Mouse (Mus musculus) heart, embryonic 12.5 days (tissue): ENCODE results near the gene Gprc5b. TPM values are rescaled to one million over a fixed set of nuclear protein-coding genes. Genes with fewer than 3 reads are reported as not detected.
A peak's percentile ranks its signal among the peaks of the same experiment; 100 is the strongest.

Experiments used
- ATAC-seq: fragments of 200-750 bp; cut with Nextera tagmentation; 2 replicates; pipeline ENCODE4 v1.8.0; 2017; ENCODE audit warnings: moderate TSS enrichment, moderate library complexity; ENCODE audit not compliant: insufficient number of reproducible peaks, low FRiP score
- H3K27ac ChIP-seq: fragments of 300-500 bp; sonication (generic); 2 replicates; pipeline ENCODE4 v1.5.1; 2016; ENCODE audit warnings: mild to moderate bottlenecking, moderate library complexity; ENCODE audit not compliant: poor library complexity, severe bottlenecking
- H3K27me3 ChIP-seq: fragments of 300-500 bp; sonication (generic); replicated peaks from 2 replicates; pipeline ENCODE4 v1.6.1; 2016; ENCODE audit warnings: mild to moderate bottlenecking, moderate library complexity
- H3K36me3 ChIP-seq: fragments of 300-500 bp; sonication (generic); 2 replicates; pipeline ENCODE4 v1.6.1; 2016; ENCODE audit warnings: mild to moderate bottlenecking, moderate library complexity
- H3K4me1 ChIP-seq: fragments of 300-500 bp; sonication (generic); replicated peaks from 2 replicates; pipeline ENCODE4 v1.6.1; 2016; ENCODE audit warnings: mild to moderate bottlenecking
- H3K4me2 ChIP-seq: fragments of 300-500 bp; sonication (generic); 2 replicates; pipeline ENCODE4 v1.6.1; 2016; ENCODE audit warnings: mild to moderate bottlenecking, moderate library complexity
- H3K4me3 ChIP-seq: fragments of 300-500 bp; sonication (generic); 2 replicates; pipeline ENCODE4 v1.5.1; 2016; ENCODE audit warnings: mild to moderate bottlenecking
- H3K9ac ChIP-seq: fragments of 300-500 bp; sonication (generic); 2 replicates; pipeline ENCODE4 v1.6.1; 2016; ENCODE audit warnings: mild to moderate bottlenecking, moderate library complexity
- H3K9me3 ChIP-seq: fragments of 300-500 bp; sonication (generic); replicated peaks from 2 replicates; pipeline ENCODE4 v1.6.1; 2016; ENCODE audit warnings: mild to moderate bottlenecking, moderate library complexity
- WGBS: fragments of 180-500 bp; shearing (Covaris S2); methylation state at CpG from one replicate; pipeline ENCODE4 v1.1.7; 2016; 5-methylcytosine and 5-hydroxymethylcytosine counted together
- polyA plus RNA-seq: library from polyadenylated mRNA; unstranded; fragments of >200 nt; fragmentation: Nextera tagmentation; extraction: Ambion mirVana; gene quantifications from 2 replicates; pipeline ENCODE4 v1.2.1, GENCODE M21; 2016

The Gprc5b gene
- polyA plus RNA-seq = 3.3 and 3.6 TPM in 2 replicates

DNA sequence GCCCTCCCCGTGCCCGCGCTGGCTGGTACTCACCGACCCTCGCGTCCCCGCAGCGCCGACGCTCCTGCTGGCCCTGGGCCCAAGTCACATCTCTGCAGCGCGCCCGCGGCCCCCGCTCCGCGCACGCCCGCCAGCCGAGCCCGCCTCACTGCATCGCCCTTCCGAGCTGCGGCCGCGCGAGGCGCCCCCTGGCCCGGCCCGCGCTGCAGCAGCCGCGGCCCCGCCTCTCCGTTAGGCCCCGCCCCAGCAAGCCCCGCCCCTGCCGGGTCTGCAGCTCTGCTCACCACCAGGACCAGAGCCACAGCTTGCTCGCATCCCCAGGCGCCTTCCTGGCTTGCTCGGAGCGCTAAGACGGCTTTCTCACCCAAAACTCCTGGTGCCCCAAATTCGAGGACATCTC, at the start of gene Gprc5b:
Gene Gprc5b, minus strand, starts transcription at position 205 of the 400 bp plus-strand sequence.
- WGBS = under 1% methylated on average over 44 of the region's 44 CpGs
- H3K27ac ChIP-seq = no peak within 1 kb of the TSS

DNA sequence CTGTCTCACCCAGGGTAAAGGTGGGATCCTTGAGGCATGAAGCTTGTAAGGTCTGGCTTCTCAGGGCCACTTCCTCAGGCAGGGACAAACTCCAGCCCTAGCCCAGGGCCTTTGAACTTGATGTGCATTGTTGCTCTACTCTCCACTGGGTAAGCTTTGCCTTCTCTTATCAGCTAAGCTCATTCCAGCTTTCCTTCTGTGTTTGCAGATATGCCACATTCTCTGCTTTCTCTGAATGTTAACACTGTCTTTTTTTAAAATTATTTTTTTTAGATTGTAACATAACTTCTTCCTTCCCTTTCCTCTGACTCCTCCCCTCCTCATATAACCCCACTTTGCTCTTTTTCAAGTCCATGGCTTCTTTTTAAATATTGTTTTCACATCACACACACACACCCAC, 46.5 kb upstream of the Gprc5b start:
- peaks cover 3% of the 10 kb centered on the region; the same call in 1 of the 2 replicates for H3K9me3 ChIP-seq
- no peak overlapping the region for H3K27ac ChIP-seq
- H3K4me2 ChIP-seq = no peak overlapping the region
- H3K9ac ChIP-seq = no peak overlapping the region
- no peaks in the 10 kb centered on the region for H3K4me1 ChIP-seq
- H3K36me3 ChIP-seq = no peaks in the 10 kb centered on the region
- H3K27me3 ChIP-seq = no peaks in the 10 kb centered on the region; the same call in 1 of the 2 replicates
- no peak overlapping the region for H3K4me3 ChIP-seq
- ATAC-seq = no peak

More for the DNA sequence above, at the start of gene Gprc5b:
- Histone ChIP-seq H3K4me1 (peaks cover 43% of the 10 kb centered on the region), H3K36me3 (no peaks in the 10 kb centered on the region), H3K4me3 (peak within 1 kb of the TSS; percentile 63), H3K9ac (peak within 1 kb of the TSS; percentile 81), H3K9me3 (no peaks in the 10 kb centered on the region), H3K27me3 (peaks cover 14% of the 10 kb centered on the region; the same call in 1 of the 2 replicates), H3K4me2 (peak within 1 kb of the TSS; percentile 94)
- ATAC-seq = peak; percentile 88

DNA sequence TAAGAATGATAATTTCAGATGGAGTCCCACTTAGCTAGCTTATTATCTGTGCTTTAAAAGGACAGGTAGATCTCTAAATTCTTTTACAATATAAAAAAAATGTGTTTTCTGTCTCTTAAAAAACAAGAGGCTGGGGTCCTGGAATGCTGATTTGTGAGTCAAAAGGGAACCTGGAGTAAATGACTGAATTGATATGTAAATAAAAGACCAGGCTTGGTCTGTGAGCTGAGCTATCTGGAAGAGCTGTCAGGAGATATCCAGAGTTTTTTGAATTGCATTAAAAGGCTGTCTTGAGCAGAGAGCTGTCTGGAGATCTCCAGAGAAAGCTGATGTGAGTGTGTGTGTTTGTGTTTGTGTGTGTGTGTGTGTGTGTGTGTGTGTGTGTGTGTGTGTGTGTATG, 42.6 kb upstream of the Gprc5b start:
- H3K4me2 ChIP-seq = no peak overlapping the region

DNA sequence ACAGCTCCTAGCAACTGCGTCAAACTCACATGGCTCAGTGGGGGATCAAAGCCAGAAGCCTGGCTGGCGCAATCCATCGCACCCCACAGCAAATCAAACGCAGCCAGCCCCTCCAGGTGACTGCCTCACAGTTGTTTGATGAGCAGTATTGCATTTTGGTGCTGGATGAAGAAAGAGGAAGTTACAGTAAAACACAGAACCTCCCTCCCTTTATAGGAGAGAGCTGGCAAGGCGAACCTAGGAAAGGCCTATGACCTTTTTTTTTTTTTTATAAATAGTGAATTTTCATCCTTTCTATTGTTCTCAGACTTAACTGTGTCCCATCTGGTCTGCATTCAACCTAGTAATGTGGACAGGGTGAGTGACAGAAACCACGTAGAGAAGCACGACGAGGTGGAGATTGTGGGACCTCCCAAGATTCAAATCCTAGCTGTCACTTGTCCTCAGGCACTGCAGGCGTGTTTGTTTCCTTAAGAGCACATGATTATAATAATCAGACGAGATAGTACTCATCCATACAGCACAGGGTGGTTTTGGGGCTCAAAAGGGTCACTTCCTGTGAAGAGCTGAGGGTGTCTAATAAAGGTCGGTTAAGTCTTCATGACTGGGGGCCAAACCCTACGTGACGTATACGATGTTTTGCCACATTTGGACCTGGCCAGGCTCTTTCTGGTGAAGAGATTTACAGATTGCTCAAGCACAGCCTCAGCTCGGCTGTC, 39.4 kb upstream of the Gprc5b start:
- Histone ChIP-seq H3K9me3 (peaks cover 5% of the 10 kb centered on the region; the same call in 1 of the 2 replicates), H3K27ac (no peak overlapping the region), H3K36me3 (no peaks in the 10 kb centered on the region), H3K9ac (no peak overlapping the region), H3K4me1 (no peaks in the 10 kb centered on the region), H3K4me2 (no peak overlapping the region), H3K4me3 (no peak overlapping the region), H3K27me3 (no peaks in the 10 kb centered on the region)
- WGBS = 57% methylated on average over 15 of the region's 15 CpGs
- no peak for ATAC-seq

More for the DNA sequence above, 42.6 kb upstream of the Gprc5b start:
- Histone ChIP-seq H3K4me1 (no peaks in the 10 kb centered on the region), H3K27ac (no peak overlapping the region), H3K4me3 (no peak overlapping the region), H3K9me3 (peaks cover 5% of the 10 kb centered on the region; the same call in 1 of the 2 replicates), H3K27me3 (no peaks in the 10 kb centered on the region; the same call in 1 of the 2 replicates), H3K9ac (no peak overlapping the region), H3K36me3 (no peaks in the 10 kb centered on the region)
- no peak for ATAC-seq

DNA sequence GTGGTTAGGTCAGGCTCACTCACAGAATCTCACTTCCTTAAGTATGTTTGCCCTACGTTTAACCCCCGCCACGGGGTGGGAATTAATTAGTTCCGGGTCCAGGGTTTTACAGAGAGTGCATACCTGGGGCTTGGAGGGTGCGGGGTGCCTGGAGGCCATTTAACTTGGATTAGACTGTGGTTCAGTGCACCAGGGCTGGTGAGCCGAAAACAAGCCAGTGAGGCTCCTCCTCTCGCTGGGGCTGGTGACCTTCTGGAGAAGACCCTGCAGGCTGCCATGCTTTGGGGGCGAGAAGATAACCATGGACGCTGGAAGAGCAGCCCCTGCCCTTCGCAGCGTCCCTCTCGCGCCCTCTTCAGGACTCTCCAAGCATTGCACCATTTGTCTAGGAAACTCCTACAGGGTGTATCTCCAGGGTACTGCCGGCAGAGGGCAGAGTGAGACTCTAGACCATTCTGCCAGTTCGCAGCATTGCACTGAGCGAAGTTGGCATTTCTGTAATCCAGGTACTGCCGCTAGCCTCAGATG, 28.4 kb upstream of the Gprc5b start:
- H3K4me2 ChIP-seq = no peak overlapping the region
- no peaks in the 10 kb centered on the region for H3K36me3 ChIP-seq
- no peak for ATAC-seq
- no peak overlapping the region for H3K27ac ChIP-seq
- peaks cover 2% of the 10 kb centered on the region; the same call in 1 of the 2 replicates for H3K27me3 ChIP-seq
- H3K4me1 ChIP-seq = 0 out of 2 replicates have a peak, but pooled peaks cover 4% of the 10 kb centered on the region
- no peaks in the 10 kb centered on the region for H3K9me3 ChIP-seq
- no peak overlapping the region for H3K4me3 ChIP-seq
- no peak overlapping the region for H3K9ac ChIP-seq
- 31% methylated on average over 17 of the region's 17 CpGs for WGBS

DNA sequence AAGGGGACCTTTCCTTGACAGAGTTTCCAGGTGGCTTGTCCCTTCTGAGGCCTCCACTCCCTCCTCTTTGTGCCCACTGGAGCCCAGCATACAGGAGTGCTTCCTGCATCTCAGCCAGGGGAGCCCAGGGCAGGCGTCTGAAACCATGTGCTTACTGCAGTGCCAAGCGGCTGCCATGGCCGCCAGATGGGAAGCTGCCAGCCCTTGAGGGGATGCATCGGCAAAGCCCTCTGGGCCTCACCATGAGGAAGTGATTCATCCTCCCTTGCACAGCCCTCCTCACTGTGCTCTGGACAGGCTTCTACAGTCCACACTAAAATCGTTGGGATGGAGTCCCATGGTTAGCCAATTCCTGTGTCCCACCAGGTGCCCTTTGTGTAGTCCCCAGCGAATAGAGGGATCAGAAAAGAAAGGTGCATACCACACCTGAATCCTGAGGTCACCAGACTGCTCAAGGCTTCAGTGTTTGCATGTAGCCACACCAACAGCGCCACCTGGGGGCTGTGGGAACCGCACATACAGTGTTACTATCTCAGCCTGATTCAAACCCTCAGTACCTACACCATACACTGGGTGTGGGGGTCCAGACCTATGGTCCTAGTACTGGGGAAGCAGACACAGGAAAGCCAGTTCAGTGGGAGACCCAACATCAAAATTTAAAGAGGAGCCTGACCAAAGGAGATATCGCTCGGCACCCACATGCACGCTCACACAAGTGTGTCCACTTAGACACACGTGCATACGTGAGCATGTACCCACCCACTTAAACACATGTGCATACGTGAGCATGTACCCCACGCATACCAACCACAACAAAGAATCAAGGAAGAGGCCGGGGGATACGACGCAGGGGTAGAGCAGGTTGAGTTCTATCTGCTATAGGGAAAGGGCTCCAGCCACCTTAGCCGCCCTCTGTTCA, 27.5 kb upstream of the Gprc5b start:
- no peak overlapping the region for H3K4me3 ChIP-seq
- peaks cover 8% of the 10 kb centered on the region for H3K27me3 ChIP-seq
- H3K4me2 ChIP-seq = no peak overlapping the region
- H3K4me1 ChIP-seq = 0 out of 2 replicates have a peak, but pooled peaks cover 4% of the 10 kb centered on the region
- no peak for ATAC-seq
- 76% methylated on average over 19 of the region's 19 CpGs for WGBS
- H3K9ac ChIP-seq = no peak overlapping the region
- no peaks in the 10 kb centered on the region for H3K9me3 ChIP-seq
- no peak overlapping the region for H3K27ac ChIP-seq
- H3K36me3 ChIP-seq = no peaks in the 10 kb centered on the region

DNA sequence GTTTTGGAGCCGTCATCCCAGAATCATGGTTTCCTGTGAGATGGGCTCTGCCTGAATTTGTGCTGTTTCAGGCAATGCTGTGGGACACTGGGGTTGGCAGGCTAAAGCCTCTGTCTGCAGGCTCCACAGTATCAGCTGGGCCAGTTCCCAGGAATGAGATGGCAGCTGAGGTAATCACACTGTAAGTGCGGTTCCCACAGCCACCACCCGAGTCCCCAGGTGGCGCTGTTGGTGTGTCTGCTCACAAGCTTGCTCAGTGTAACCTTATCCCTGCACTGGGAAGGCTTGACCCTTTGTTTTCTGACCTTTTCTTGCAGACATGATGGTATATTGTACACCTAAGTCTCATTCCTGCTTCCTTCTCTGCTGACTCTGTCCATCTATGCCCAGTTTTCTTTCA, 24.5 kb upstream of the Gprc5b start:
- WGBS = 10% methylated on average over 4 of the region's 4 CpGs
- Histone ChIP-seq H3K27me3 (peaks cover 18% of the 10 kb centered on the region), H3K27ac (no peak overlapping the region), H3K9ac (no peak overlapping the region), H3K9me3 (no peaks in the 10 kb centered on the region), H3K4me2 (no peak overlapping the region), H3K36me3 (no peaks in the 10 kb centered on the region), H3K4me1 (no peaks in the 10 kb centered on the region), H3K4me3 (no peak overlapping the region)
- no peak for ATAC-seq

DNA sequence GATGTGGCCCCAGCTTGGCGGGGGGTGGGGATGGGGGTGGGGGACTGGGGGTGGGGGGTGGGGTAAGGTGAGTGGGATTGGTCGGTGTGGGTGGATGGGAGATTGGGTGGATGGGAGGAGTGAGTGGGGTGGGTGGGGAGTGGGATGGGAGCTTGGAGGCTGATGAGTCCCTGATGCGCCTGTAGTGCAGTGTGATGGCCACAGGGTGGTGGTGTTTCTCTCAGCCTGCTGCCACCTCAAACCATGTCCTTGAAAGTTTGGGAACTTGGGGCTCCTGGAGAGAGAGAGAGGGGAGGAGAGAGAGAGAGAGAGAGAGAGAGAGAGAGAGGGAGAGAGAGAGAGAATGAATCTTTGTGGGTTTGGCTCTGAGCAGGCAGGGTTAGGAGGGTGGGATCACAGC, 20.7 kb upstream of the Gprc5b start:
- no peaks in the 10 kb centered on the region for H3K4me1 ChIP-seq
- H3K9me3 ChIP-seq = no peaks in the 10 kb centered on the region
- no peak overlapping the region for H3K27ac ChIP-seq
- no peak overlapping the region for H3K4me2 ChIP-seq
- H3K9ac ChIP-seq = no peak overlapping the region
- H3K36me3 ChIP-seq = no peaks in the 10 kb centered on the region
- no peak overlapping the region for H3K4me3 ChIP-seq
- 0% methylated on average over 3 of the region's 3 CpGs for WGBS
- H3K27me3 ChIP-seq = peaks cover 18% of the 10 kb centered on the region
- ATAC-seq = no peak

DNA sequence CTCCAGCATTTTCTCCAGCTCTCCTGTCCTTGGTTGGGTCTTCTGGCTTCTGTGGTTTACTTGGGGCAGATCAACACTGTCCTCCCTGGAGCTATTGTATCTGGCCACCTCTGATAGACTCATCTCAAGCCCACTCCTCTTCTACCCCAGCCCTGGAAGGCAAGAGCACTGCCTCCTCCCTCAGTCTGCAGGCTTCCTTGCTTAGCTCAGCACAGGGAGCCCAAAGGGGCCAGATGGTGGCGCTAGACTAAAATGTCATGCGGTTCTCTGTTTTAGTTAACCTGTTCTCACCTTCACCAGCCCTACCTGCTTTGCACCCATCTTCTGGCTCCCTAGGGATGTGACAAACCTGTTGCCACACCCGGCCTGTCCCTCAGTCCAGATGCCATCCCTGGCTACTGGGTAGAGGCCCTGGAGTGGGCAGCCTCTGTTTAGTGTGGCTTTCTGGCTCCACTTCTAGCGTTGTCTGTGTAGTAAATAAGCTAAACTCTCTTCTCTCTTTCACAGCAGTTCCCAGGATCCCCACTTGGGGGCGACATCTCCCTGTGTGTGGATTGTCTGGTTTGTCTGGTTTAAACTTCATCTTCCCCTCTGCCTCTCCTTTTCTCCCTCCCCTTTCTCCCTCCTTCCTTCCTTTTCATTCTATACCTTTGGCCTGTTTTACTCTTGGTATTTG, 16.0 kb upstream of the Gprc5b start:
- 15% methylated on average over 5 of the region's 5 CpGs for WGBS
- H3K4me3 ChIP-seq = no peak overlapping the region

DNA sequence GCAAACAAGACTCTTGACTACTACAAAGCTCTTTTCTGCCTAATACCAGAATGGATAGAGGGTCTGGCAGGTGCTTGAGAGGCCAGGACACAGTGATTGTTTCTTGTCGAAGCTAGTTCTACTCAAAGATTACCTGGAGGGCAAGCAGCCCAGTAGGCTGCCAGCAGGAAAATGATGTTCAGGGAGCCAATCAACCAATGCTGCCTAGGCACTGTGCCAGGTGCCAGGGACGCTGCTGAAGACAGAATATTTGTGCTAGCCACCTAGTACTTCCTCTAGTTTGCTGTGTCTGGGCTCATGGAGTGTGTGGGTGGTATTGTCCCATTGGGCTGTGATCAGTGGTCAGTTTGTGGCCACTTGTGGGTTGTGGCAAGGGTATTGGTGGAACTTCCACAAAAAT, 7.5 kb upstream of the Gprc5b start:
- H3K27ac ChIP-seq = no peak overlapping the region
- no peak for ATAC-seq
- no peak overlapping the region for H3K4me2 ChIP-seq
- H3K27me3 ChIP-seq = 0 out of 2 replicates have a peak, but pooled peaks cover 11% of the 10 kb centered on the region
- no peak overlapping the region for H3K9ac ChIP-seq
- H3K9me3 ChIP-seq = no peaks in the 10 kb centered on the region
- no peaks in the 10 kb centered on the region for H3K36me3 ChIP-seq
- H3K4me1 ChIP-seq = 0 out of 2 replicates have a peak, but pooled peaks cover 6% of the 10 kb centered on the region
- no peak overlapping the region for H3K4me3 ChIP-seq
- 60% methylated on average over 2 of the region's 2 CpGs for WGBS

More for the DNA sequence above, 16.0 kb upstream of the Gprc5b start:
- H3K9ac ChIP-seq = no peak overlapping the region
- no peak for ATAC-seq
- 0 out of 2 replicates have a peak, but pooled peaks cover 4% of the 10 kb centered on the region for H3K9me3 ChIP-seq
- no peaks in the 10 kb centered on the region for H3K4me1 ChIP-seq
- no peak overlapping the region for H3K27ac ChIP-seq
- no peak overlapping the region for H3K4me2 ChIP-seq
- H3K36me3 ChIP-seq = no peaks in the 10 kb centered on the region
- H3K27me3 ChIP-seq = peaks cover 2% of the 10 kb centered on the region
